Mouse (Mus musculus) small intestine, adult 2 months (tissue): ENCODE measurements around the gene Map3k6.

Experiments used
- CTCF ChIP-seq: fragments of 200-500 bp; IDR thresholded peaks from 2 replicates; pipeline ENCODE4 v1.5.1; 2012; ENCODE audit warnings: low read depth, mild to moderate bottlenecking, control low read depth, inconsistent platforms, low read length, moderate library complexity, mixed read lengths; ENCODE audit not compliant: insufficient replicate concordance, insufficient read length; ENCODE audit errors: extremely low read depth
- POLR2A ChIP-seq: fragments of 200-500 bp; IDR thresholded peaks from 2 replicates; pipeline ENCODE4 v1.6.1; 2012; ENCODE audit warnings: low read depth, mild to moderate bottlenecking, control low read depth, inconsistent platforms, low read length, moderate library complexity

DNA sequence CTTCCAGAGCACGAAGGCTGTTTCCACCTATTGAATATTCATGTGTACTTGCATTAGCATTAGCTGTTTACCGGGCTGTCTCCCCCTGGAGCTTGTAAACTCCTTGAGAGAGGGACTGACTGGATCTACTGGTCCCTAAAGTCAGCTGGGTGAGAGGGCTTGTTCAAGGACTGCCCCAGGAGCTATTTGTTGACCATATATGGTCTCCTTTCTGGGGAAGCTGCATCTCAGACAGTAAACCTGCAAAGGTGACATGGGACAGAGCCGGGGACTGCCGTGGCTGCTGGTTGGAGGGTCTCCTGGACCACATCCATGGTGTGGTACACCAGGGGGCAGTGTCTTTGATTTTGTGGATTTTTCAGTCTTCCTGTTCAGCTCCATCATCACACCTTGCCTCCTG lies 42.0 kb downstream of the Map3k6 start:
- no peak for TF ChIP-seq POLR2A
- no peak for TF ChIP-seq CTCF
